Mouse (Mus musculus) T-cell, adult 66 days (primary cell): ENCODE data around the gene Ldhal6b. TPM values are rescaled to one million over a fixed set of nuclear protein-coding genes. Genes with fewer than 3 reads are reported as not detected.

Experiments used
- total RNA-seq, 2 experiments: library from RNA; stranded (reverse); gene quantifications; 3 replicates in 1 of 2; 4 replicates in 1 of 2; pipeline ENCODE4 v1.2.4; 2023

The Ldhal6b gene
- total RNA-seq = 1 to 10 TPM; 1.6 to 2.7 TPM

DNA sequence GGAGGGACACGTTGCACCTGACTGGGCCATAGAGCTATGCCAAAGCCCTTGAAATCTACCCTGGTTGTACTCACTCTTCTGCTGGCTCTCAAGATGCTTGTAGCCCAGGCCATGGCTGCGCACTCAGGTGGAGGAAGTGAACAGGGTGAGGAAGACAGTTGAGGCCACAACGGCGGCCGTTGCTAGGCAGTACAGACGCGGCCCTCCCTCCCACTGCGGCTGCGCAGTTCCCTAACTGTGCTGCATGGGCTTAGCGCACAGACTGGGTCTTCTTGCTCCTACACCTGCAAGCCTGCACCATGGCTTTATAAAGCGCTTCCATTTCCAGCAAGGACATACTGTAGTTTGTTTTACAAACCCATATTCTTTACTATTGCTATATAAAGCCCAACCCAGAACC is at the start of gene Ldhal6b:
TSS of gene Ldhal6b (minus strand) at position 223 of the 400 bp plus-strand sequence.

DNA sequence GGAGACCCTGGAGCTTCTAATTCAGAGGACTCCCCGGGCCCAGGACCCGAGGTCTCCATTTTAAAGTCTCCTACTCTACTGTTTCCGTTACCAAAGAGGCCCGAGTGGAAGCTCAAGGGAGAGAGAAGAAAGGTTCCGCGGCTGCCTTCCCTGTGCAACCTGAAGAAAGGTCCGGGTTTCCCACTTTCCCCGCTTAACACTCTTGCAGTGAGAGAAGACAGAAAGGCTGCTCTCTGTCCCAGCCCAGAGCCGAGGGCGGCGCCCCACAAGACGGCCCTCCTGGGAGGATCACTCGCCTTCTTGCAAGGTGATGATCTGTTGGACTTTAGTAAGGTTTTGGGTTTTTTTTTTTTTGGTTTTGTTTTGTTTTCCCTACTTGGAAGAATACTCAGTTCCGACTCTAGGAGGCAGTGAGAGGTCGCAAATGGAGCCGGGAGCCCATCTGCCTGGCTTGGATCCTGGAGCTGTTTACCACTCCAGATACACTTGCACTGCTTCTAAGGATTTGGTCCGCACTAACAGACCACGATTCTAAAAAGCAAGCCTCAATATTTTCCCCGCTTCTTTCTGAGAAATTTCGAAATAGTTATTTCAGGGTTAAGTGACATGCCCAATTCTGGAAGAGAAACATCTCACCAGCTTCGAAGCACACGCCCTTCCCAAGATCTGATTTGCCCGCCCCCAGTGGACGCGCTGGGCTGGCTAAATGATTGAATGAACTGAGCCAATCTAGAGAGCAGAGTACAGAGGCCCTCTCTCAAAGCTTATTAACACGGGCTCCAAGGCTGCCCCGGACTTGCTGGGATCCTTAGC is 21.8 kb upstream of the Ldhal6b start, which contains the start of gene Tmem242:
TSS of gene Tmem242 (minus strand) at position 101 of the 813 bp plus-strand sequence.

Other genes starting within 250 kb of the Ldhal6b start
- gene Tmem242, start 21.5 kb upstream of the Ldhal6b start, total RNA-seq = 10 to 100 TPM; 33.3 to 33.9 TPM
- 1 to 10 TPM; 4.9 to 5.4 TPM for gene Zdhhc14, start 73.8 kb upstream of the Ldhal6b start, total RNA-seq